Mouse (Mus musculus): ENCODE measurements around the gene Ccdc84.

GRCm38 (mm10) chr9:44410647-44411336, 7.6 kb downstream of the Ccdc84 start:
- no peak for TF ChIP-seq CTCF (IDR thresholded peaks at IDR 0.05; ENCODE audit: control insufficient read depth, insufficient read depth, low read length)
- TF ChIP-seq POLR2A (IDR thresholded peaks at IDR 0.05; ENCODE audit: borderline replicate concordance, control insufficient read depth, low read depth, low read length) = no peak

Measured in bone marrow, adult 2 months (tissue).